Mouse (Mus musculus) midbrain, postnatal 0 days (tissue): ENCODE measurements at regions not wholly inside any gene's neighbourhood (a gene's known extent, or its start where the extent isn't known, plus 50 kb on each side); places are given as distances from the start of the nearest gene placed in this dataset.

ENCODE experiments used
- ATAC-seq: fragments of 200-750 bp; cut with Nextera tagmentation; 2 replicates; pipeline ENCODE4 v1.8.0; 2017; ENCODE audit warnings: moderate number of reproducible peaks, mild to moderate bottlenecking, moderate TSS enrichment, moderate library complexity; ENCODE audit not compliant: low FRiP score
- DNase-seq: peaks from one replicate; pipeline ENCODE4 v3.0.0-alpha.2; 2015; ENCODE audit warnings: low spot score
- H3K27ac ChIP-seq: fragments of 300-500 bp; sonication (generic); 2 replicates; pipeline ENCODE4 v1.5.1; 2014; ENCODE audit warnings: low read depth, mild to moderate bottlenecking, low read length, mixed read lengths
- H3K27me3 ChIP-seq: fragments of 300-500 bp; sonication (generic); 2 replicates; pipeline ENCODE4 v1.6.1; 2014; ENCODE audit warnings: low read length, control low read depth, mixed read lengths; ENCODE audit not compliant: insufficient read depth
- H3K36me3 ChIP-seq: fragments of 300-500 bp; sonication (generic); 2 replicates; pipeline ENCODE4 v1.6.1; 2014; ENCODE audit warnings: low read length, control low read depth, mixed read lengths; ENCODE audit not compliant: insufficient read depth
- H3K4me1 ChIP-seq: fragments of 300-500 bp; sonication (generic); 2 replicates; pipeline ENCODE4 v1.6.1; 2014; ENCODE audit warnings: mild to moderate bottlenecking, control low read depth, antibody characterized with exemption, low read length, mixed read lengths; ENCODE audit not compliant: insufficient read depth
- H3K4me2 ChIP-seq: fragments of 300-500 bp; sonication (generic); 2 replicates; pipeline ENCODE4 v1.6.1; 2014; ENCODE audit warnings: low read depth, mild to moderate bottlenecking, low read length, mixed read lengths; ENCODE audit not compliant: poor library complexity, severe bottlenecking
- H3K4me3 ChIP-seq: fragments of 300-500 bp; sonication (generic); 2 replicates; pipeline ENCODE4 v1.5.1; 2014; ENCODE audit warnings: low read depth, mild to moderate bottlenecking, low read length, moderate library complexity
- H3K9ac ChIP-seq: fragments of 300-500 bp; sonication (generic); replicated peaks from 2 replicates; pipeline ENCODE4 v1.6.1; 2014; ENCODE audit warnings: mild to moderate bottlenecking, low read length, moderate library complexity, mixed read lengths; ENCODE audit not compliant: poor library complexity, severe bottlenecking
- H3K9me3 ChIP-seq: fragments of 300-500 bp; sonication (generic); 2 replicates; pipeline ENCODE4 v1.6.1; 2016; ENCODE audit warnings: low read length, control low read depth
- CTCF ChIP-seq: IDR thresholded peaks from 2 replicates; pipeline ENCODE4 v1.5.1; 2016; ENCODE audit warnings: antibody characterized with exemption, mild to moderate bottlenecking
- WGBS: fragments of 180-500 bp; shearing (Covaris S2); extraction: QIAGEN DNeasy Blood & Tissue Kit; methylation state at CpG from one replicate; pipeline ENCODE4 v1.1.7; 2014; 5-methylcytosine and 5-hydroxymethylcytosine counted together

DNA sequence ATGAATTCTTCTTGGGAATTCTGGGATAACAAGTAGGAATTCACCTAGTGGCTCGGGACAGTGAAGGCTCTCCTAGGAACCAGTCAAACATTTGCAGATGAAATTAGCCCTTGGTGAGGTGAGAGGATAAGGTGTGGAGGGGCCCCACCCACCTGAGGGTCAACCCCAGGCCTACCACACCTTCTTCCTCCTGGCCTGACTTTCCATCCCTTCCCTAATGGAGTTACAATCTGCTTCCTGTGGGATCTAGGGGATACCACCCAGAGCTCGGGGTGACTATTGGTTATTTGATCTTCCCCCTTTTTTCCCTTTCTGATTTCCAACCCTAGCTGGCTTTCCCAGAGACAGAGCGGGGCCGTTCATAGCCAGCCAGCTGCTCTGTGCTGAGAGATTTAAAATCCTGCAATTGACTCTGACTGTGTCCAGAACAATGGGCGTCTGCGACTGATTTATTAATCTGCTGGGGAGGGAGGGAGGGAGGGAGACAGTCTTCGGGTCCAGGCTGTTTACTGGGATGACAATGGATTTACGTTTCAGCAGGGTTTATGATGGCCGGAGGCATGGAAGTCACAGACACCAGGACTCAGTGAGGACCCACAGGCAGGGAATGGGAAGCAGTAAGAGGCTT is 69.0 kb downstream of the Gm525 start:
- DNase-seq = no peak

More for the DNA sequence above, 69.0 kb downstream of the Gm525 start:
- ATAC-seq = no peak
- no peak overlapping the region for H3K4me3 ChIP-seq
- no peak overlapping the region for H3K4me2 ChIP-seq
- H3K27me3 ChIP-seq = no peaks in the 10 kb centered on the region
- no peak for TF ChIP-seq CTCF
- no peak overlapping the region for H3K9ac ChIP-seq
- 25% methylated on average over 9 of the region's 9 CpGs for WGBS
- H3K27ac ChIP-seq = no peak overlapping the region
- H3K36me3 ChIP-seq = no peaks in the 10 kb centered on the region
- no peaks in the 10 kb centered on the region for H3K4me1 ChIP-seq
- no peaks in the 10 kb centered on the region for H3K9me3 ChIP-seq
